Mouse (Mus musculus): ENCODE results near the gene Tbxa2r.

DNA sequence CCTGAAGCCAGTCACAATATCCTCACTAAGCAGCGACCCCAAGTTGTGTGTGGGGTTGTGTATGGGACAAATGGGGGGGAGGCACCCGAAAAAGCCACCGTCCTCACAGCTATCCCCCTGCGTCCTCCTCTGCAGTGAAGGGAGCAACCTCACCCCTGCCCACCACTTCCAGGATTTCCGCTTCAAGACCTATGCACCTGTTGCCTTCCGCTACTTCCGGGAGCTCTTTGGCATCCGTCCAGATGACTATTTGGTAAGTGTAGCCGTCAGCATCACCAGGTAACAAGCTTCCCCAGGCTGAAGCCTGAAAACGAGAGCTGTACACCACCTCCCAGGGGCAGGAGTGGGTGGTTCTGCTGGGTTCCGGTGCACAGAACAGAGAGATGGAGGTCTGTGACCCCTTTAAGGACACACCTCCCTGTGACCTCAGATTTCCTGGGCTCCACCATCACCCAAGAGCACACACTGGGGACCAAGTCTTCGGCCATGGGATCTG is 22.3 kb upstream of the Tbxa2r start:
- TF ChIP-seq CTCF (IDR thresholded peaks at IDR 0.05; ENCODE audit: low read depth) (no peak), EP300 (IDR thresholded peaks at IDR 0.05; ENCODE audit: low read depth) (no peak)
